Mouse (Mus musculus): ENCODE data around the gene Fndc1. TPM values are rescaled to one million over a fixed set of nuclear protein-coding genes. Genes with fewer than 3 reads are reported as not detected.

Fndc1 gene
- total and polyA plus RNA-seq, 3 experiments = 0.14 to 0.34 (median 0.17) TPM

DNA sequence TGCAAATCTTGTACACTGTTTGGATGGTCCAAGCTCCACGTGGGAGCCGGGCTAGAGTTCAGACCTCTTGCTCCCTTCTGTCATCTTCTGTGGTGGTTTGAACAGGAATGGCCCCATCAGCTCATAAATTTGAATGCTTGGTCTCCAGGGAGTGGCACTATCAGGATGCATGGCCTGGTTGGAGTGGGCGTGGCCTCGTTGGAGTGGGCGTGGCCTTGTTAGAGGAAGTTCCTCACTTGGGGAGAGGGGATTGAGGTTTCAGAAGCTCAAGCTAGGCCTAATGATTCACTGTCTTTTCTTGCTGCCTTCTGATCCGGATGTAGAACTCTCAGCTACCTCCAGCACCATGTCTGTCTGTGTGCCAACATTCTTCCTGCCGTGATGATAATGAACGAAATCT, 28.7 kb upstream of the Fndc1 start:
- in situ Hi-C loops (cut with MboI; ENCODE audit: low pct_ligation_motif_present, low pct_unique_long_range_greater_than_20kb, low sequenced_read_pairs) = no loop called here
- no peak overlapping the region for H3K9ac ChIP-seq (ENCODE audit: insufficient read depth, low read depth)
- DNase-seq (ENCODE audit: extremely low read depth) = peak; percentile 91
- no peak overlapping the region for H3K27ac ChIP-seq (ENCODE audit: insufficient read depth, low read depth)
- H3K27me3 ChIP-seq (replicated peaks) = no peaks in the 10 kb centered on the region
- no peak for TF ChIP-seq IRF4 (IDR thresholded peaks at IDR 0.05; ENCODE audit: low read depth, low read length)
- no peak for TF ChIP-seq MXI1 (IDR thresholded peaks at IDR 0.05; ENCODE audit: low read depth, low read length)
- no peak for TF ChIP-seq TBP (conservative IDR thresholded peaks at IDR 0.05; ENCODE audit: low read depth, low read length)
- no peak for TF ChIP-seq SMC3 (IDR thresholded peaks at IDR 0.05; ENCODE audit: low read depth, low read length)
- no peak for TF ChIP-seq USF2 (conservative IDR thresholded peaks at IDR 0.05; ENCODE audit: low read depth, low read length)
- no peak for TF ChIP-seq JUND (conservative IDR thresholded peaks at IDR 0.05; ENCODE audit: low read depth, low read length)
- TF ChIP-seq PAX5 (IDR thresholded peaks at IDR 0.05; ENCODE audit: low read length) = no peak
- no peak for TF ChIP-seq EP300 (IDR thresholded peaks at IDR 0.05; ENCODE audit: low read length)
- TF ChIP-seq MAZ (IDR thresholded peaks at IDR 0.05; ENCODE audit: low read depth, low read length) = no peak
- TF ChIP-seq CHD2 (IDR thresholded peaks at IDR 0.05; ENCODE audit: low read length) = no peak
- no peak for TF ChIP-seq USF1 (IDR thresholded peaks at IDR 0.05; ENCODE audit: low read depth, low read length)
- TF ChIP-seq UBTF (IDR thresholded peaks at IDR 0.05; ENCODE audit: low read depth, low read length) = no peak
- no peak for TF ChIP-seq CHD1 (IDR thresholded peaks at IDR 0.05; ENCODE audit: low read depth, low read length)
- H3K4me1 ChIP-seq (ENCODE audit: control insufficient read depth in 1 of 2, insufficient read depth in 2 of 2) = peaks cover 8 to 13% of the 10 kb centered on the region in 2 experiments; a peak in 3 of 4 replicates
- H3K4me3 ChIP-seq (replicated peaks in 1 of 3; ENCODE audit: low read depth in 2 of 3, low read length in 2 of 3, poor library complexity in 1 of 3) = no peak overlapping the region
- H3K9me3 ChIP-seq (replicated peaks; ENCODE audit: low read length) = peaks cover 13% of the 10 kb centered on the region
- no peaks in the 10 kb centered on the region for H3K79me2 ChIP-seq (replicated peaks; ENCODE audit: control insufficient read depth, extremely low read depth, insufficient read depth, poor library complexity, severe bottlenecking)
- no peak overlapping the region for H3K4me2 ChIP-seq (ENCODE audit: insufficient read depth, low read depth, poor library complexity, severe bottlenecking)
- no peaks in the 10 kb centered on the region for H3K36me3 ChIP-seq (replicated peaks in 1 of 2; ENCODE audit: control insufficient read depth in 1 of 2, insufficient read depth in 1 of 2, low read length in 1 of 2)
- dilution Hi-C loops (cut with MboI; ENCODE audit: extremely low pct_ligation_motif_present, extremely low pct_unique_long_range_greater_than_20kb, low sequenced_read_pairs) = no loop called here

DNA sequence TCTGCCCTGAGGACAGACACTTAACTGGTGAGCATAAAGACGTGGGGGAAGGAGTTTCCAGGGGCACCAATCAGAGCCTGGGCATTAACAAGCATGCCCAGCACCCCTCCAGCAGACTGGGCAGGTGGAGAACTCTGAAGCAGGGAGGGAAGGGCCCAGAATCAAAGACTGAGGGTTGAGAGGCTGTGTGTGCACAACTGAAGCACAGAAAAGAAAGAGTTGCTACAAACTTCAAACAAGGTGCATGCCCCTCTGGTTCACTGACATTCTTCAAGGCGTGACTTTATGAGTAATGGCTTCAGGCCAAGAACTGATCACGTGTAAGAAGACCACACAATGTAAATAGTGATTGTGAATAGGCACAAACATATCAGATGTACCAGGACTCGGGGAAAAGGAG, 24.9 kb upstream of the Fndc1 start:
- TF ChIP-seq ZKSCAN1 (IDR thresholded peaks at IDR 0.05; ENCODE audit: borderline replicate concordance, low read depth, low read length) = no peak
- TF ChIP-seq HCFC1 (IDR thresholded peaks at IDR 0.05; ENCODE audit: low read depth, low read length) = no peak
- TF ChIP-seq USF2 (conservative IDR thresholded peaks at IDR 0.05; ENCODE audit: low read depth, low read length) = no peak
- no peak for TF ChIP-seq MXI1 (IDR thresholded peaks at IDR 0.05; ENCODE audit: low read depth, low read length)
- TF ChIP-seq CHD1 (IDR thresholded peaks at IDR 0.05; ENCODE audit: low read depth, low read length) = no peak
- no peak for TF ChIP-seq CHD2 (IDR thresholded peaks at IDR 0.05; ENCODE audit: low read length)
- Histone ChIP-seq H3K36me3 (replicated peaks in 1 of 2; ENCODE audit: control insufficient read depth in 1 of 2, insufficient read depth in 1 of 2, low read length in 1 of 2) (no peaks in the 10 kb centered on the region), H3K27me3 (replicated peaks) (no peaks in the 10 kb centered on the region), H3K9ac (ENCODE audit: insufficient read depth, low read depth) (no peak overlapping the region), H3K4me1 (ENCODE audit: control insufficient read depth in 1 of 2, insufficient read depth in 2 of 2) (peaks cover 8 to 10% of the 10 kb centered on the region in 2 experiments; a peak in 3 of 4 replicates), H3K27ac (ENCODE audit: insufficient read depth, low read depth) (no peak overlapping the region), H3K9me3 (replicated peaks; ENCODE audit: low read length) (peaks cover 13% of the 10 kb centered on the region), H3K4me2 (ENCODE audit: insufficient read depth, low read depth, poor library complexity, severe bottlenecking) (no peak overlapping the region), H3K4me3 (replicated peaks in 1 of 3; ENCODE audit: low read depth in 2 of 3, low read length in 2 of 3, poor library complexity in 1 of 3) (no peak overlapping the region), H3K79me2 (replicated peaks; ENCODE audit: control insufficient read depth, extremely low read depth, insufficient read depth, poor library complexity, severe bottlenecking) (no peaks in the 10 kb centered on the region)
- dilution Hi-C loops (cut with MboI; ENCODE audit: extremely low pct_ligation_motif_present, extremely low pct_unique_long_range_greater_than_20kb, low sequenced_read_pairs) = no loop called here
- no peak for DNase-seq (ENCODE audit: extremely low read depth)
- in situ Hi-C loops (cut with MboI; ENCODE audit: low pct_ligation_motif_present, low pct_unique_long_range_greater_than_20kb, low sequenced_read_pairs) = no loop called here
